Mouse (Mus musculus): ENCODE results near the gene Oaz2. TPM values are rescaled to one million over a fixed set of nuclear protein-coding genes. Genes with fewer than 3 reads are reported as not detected.
"Not testable (repeated sequence)": the region's sequence is repeated elsewhere in the genome, so short reads cannot be mapped to it uniquely, and the experiment has no call there.

Gene Oaz2
- polyA plus RNA-seq, 1 experiment, result 52.7 TPM

- Histone ChIP-seq H3K27ac (replicated peaks; ENCODE audit: low read depth, low read length) (no peak overlapping the region), H3K4me3 (ENCODE audit: insufficient read depth, low read depth, low read length) (no peak overlapping the region), H3K4me1 (ENCODE audit: control insufficient read depth, insufficient read depth, insufficient read length, low read length) (peaks cover 15% of the 10 kb centered on the region)
These were observed 26.3 kb upstream of the Oaz2 start for GRCm38 (mm10) chr9:65641446-65642052.

DNA sequence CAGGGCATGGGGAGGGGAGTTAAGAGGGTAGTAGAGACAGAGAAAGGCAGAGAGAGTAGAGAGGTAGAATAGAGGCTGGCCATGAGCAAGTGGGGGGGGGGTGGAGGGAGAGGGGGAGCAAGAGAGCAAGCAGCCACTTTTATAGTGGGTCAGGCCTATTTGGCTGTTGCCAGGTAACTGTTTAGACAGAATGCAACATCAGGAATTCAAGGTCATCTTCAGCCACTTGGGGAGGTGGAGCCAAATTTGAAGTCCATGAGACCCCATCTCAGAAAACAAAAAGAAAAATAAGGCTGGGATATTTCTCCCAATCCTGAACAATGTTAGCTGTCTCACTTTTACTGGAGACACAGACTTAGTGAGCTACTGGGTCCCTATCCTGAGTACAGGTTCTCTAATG, 25.3 kb upstream of the Oaz2 start:
- H3K27ac ChIP-seq (replicated peaks; ENCODE audit: low read depth, low read length), result no peak overlapping the region
- no peak overlapping the region for H3K4me3 ChIP-seq (ENCODE audit: insufficient read depth, low read depth, low read length)
- H3K4me1 ChIP-seq (ENCODE audit: control insufficient read depth, insufficient read depth, insufficient read length, low read length), result peaks cover 15% of the 10 kb centered on the region

DNA sequence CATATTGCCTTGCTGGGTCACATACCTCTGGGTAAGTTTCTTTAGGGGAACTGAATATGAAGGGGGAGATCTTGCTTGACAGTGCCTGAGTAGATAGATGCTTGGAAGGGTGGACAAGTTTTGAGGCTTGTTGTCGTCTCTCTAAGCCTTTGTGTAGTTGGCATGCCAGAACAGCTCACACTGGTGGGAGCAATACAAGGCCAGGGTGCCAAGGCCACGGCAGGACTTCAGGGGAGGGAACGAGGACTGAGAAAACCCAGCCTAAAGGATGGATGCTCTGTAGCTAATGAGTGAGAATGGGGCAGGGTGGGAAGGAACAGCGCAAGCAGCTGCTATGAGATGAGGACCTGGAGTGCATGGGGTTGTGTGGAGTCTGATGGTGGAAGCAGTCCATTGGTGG, 22.8 kb upstream of the Oaz2 start:
- no peak overlapping the region for H3K27ac ChIP-seq (replicated peaks; ENCODE audit: low read depth, low read length)
- H3K4me1 ChIP-seq (ENCODE audit: control insufficient read depth, insufficient read depth, insufficient read length, low read length), result peaks cover 15% of the 10 kb centered on the region

DNA sequence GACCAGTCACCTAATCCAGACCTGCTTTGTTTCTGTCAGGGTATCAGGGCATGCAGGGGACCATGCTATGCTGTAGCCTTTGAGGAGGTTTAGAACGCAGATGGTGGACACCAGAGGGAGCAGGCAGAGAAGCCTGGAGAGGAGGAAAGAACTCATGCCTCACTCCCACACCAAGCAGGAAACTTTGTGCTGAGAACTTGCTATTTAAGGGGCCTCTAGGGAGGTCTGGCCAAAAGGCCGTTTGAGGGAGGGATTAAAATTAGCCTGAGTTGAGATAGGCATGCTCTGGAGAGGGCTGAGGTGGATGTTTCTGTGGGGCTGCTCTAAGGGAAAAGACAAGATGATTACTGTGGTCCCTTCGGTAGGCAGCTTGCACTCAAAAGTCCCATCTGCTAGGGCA, 21.8 kb upstream of the Oaz2 start:
- Histone ChIP-seq H3K4me1 (ENCODE audit: control insufficient read depth, insufficient read depth, insufficient read length, low read length) (peaks cover 15% of the 10 kb centered on the region), H3K27ac (replicated peaks; ENCODE audit: low read depth, low read length) (no peak overlapping the region; the same call in 1 of the 2 replicates), H3K4me3 (ENCODE audit: insufficient read depth, low read depth, low read length) (no peak overlapping the region)

More for the DNA sequence above, 22.8 kb upstream of the Oaz2 start:
- no peak overlapping the region for H3K4me3 ChIP-seq (ENCODE audit: insufficient read depth, low read depth, low read length)

GRCm38 (mm10) chr9:65646782-65647181, 21.0 kb upstream of the Oaz2 start:
- Histone ChIP-seq H3K27ac (replicated peaks; ENCODE audit: low read depth, low read length) (no peak overlapping the region), H3K4me1 (ENCODE audit: control insufficient read depth, insufficient read depth, insufficient read length, low read length) (peaks cover 12% of the 10 kb centered on the region), H3K4me3 (ENCODE audit: insufficient read depth, low read depth, low read length) (no peak overlapping the region)

DNA sequence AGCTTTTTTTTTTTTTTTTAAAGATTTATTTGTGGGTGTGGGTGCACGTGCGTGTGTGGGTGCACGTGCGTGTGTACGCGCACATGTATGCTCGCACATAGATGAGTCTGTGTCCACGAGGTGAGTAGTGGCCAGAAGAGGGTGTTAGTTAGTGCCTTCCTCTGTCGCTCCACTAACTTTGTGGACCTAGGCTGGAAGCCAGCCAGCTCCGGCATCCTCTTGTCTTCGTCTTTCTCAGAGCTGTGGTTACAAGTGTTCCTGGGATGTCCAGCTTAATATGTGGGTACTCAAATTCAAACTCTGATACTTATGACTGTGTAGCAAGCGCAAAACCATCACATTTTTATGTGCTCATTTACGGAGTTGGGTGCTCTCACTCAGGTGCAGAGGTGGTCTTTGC, 19.1 kb upstream of the Oaz2 start:
- H3K4me3 ChIP-seq (ENCODE audit: insufficient read depth, low read depth, low read length), result no peak overlapping the region
- H3K4me1 ChIP-seq (ENCODE audit: control insufficient read depth, insufficient read depth, insufficient read length, low read length), result peaks cover 11% of the 10 kb centered on the region
- H3K27ac ChIP-seq (replicated peaks; ENCODE audit: low read depth, low read length), result no peak overlapping the region

DNA sequence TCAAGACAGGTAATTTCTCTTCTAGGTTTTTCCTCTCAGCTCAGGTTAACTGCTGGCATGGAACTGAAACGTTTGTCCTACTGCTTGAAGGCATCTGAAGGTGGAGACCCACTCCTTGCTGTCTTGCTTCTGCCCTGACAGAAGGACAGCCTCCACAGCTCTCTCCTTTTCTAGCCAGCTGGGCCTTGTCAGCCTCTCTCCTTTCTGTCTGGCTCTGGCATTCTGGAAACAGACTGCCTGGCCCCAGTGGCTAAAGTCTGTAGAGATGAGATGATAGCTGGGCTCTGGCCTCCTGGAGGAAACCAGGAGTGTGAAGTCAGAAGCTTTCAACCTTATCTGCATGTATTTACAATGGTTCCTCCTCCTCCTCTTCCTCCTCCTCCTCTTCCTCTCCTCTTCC, 17.8 kb upstream of the Oaz2 start:
- no peak overlapping the region for H3K4me3 ChIP-seq (ENCODE audit: insufficient read depth, low read depth, low read length)
- H3K4me1 ChIP-seq (ENCODE audit: control insufficient read depth, insufficient read depth, insufficient read length, low read length), result peaks cover 6% of the 10 kb centered on the region; the same call in 1 of the 2 replicates
- no peak overlapping the region for H3K27ac ChIP-seq (replicated peaks; ENCODE audit: low read depth, low read length)

DNA sequence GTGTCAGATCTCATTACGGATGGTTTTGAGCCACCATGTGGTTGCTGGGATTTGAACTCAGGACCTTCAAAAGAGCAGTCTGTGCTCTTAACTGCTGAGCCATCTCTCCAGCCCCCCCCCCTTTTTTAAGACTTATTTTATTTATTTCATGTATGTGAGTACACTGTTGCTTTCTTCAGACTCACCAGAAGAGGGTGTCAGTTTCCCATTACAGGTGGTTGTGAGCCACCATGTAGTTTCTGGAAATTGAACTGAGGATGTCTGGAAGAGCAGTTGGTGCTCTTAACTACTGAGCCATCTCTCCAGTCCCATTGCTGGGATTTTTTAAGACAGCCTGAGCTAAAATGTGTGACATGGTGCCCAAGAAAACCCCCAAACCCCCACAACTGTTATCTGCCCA, 15.8 kb upstream of the Oaz2 start:
- H3K4me3 ChIP-seq (ENCODE audit: insufficient read depth, low read depth, low read length); H3K27ac ChIP-seq (replicated peaks; ENCODE audit: low read depth, low read length): not testable (repeated sequence)

GRCm38 (mm10) chr9:65653741-65654140, 14.1 kb upstream of the Oaz2 start:
- Histone ChIP-seq H3K4me3 (ENCODE audit: insufficient read depth, low read depth, low read length) (no peak overlapping the region), H3K27ac (replicated peaks; ENCODE audit: low read depth, low read length) (peak overlapping the region; percentile 32; the same call in 1 of the 2 replicates), H3K4me1 (ENCODE audit: control insufficient read depth, insufficient read depth, insufficient read length, low read length) (peaks cover 6% of the 10 kb centered on the region; the same call in 1 of the 2 replicates)

More for the DNA sequence above, 15.8 kb upstream of the Oaz2 start:
- H3K4me1 ChIP-seq (ENCODE audit: control insufficient read depth, insufficient read depth, insufficient read length, low read length), result not testable (repeated sequence)

GRCm38 (mm10) chr9:65654700-65655237, 13.0 kb upstream of the Oaz2 start:
- H3K4me1 ChIP-seq (ENCODE audit: control insufficient read depth, insufficient read depth, insufficient read length, low read length), result peaks cover 6% of the 10 kb centered on the region; the same call in 1 of the 2 replicates
- 0 out of 2 replicates have a peak overlapping the region, but pooled peaks have one; percentile 4 for H3K27ac ChIP-seq (replicated peaks; ENCODE audit: low read depth, low read length)
- H3K4me3 ChIP-seq (ENCODE audit: insufficient read depth, low read depth, low read length), result no peak overlapping the region

DNA sequence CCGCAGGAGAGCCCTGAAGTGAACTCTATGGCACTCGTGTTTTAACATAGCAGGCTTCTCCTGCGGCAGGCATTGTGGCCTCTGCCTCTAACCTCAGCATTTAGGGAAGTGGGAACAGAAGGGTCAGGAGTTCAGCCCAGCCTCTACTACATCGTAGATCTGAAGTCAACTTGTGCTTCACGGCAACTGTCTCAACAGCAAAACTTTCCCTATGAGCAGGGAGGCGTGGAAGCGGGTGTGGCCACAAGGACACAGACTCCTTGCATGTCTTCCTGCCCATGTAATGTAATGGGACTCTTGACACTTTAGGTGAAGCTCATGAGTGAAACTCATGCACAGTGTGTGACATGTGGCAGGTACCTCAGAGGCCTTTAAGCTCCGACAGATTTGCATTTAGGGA, 12.3 kb upstream of the Oaz2 start:
- Histone ChIP-seq H3K27ac (replicated peaks; ENCODE audit: low read depth, low read length) (no peak overlapping the region), H3K4me1 (ENCODE audit: control insufficient read depth, insufficient read depth, insufficient read length, low read length) (peaks cover 6% of the 10 kb centered on the region; the same call in 1 of the 2 replicates), H3K4me3 (ENCODE audit: insufficient read depth, low read depth, low read length) (no peak overlapping the region)

DNA sequence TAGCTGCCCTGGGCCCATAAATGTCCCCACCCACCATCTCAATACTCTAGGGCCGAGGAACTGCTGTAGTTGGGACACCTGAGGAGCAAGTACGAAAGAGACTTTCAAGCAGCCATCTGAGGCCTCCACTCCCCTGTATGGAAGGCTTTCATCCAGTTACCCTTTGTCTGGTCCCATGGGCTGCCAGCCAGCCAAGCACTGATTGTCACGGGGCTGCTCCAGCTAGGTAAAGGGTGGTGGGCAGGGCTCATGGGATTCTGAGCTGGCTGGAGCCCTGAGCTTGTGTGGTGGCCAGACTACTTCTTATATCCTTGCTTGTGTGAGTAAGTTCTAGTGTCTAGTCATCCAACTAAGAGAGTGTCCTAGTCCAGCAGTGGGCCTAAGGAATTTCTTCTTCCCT, 10.6 kb upstream of the Oaz2 start:
- Histone ChIP-seq H3K4me3 (ENCODE audit: insufficient read depth, low read depth, low read length) (no peak overlapping the region), H3K27ac (replicated peaks; ENCODE audit: low read depth, low read length) (peak overlapping the region; percentile 32; the same call in 1 of the 2 replicates), H3K4me1 (ENCODE audit: control insufficient read depth, insufficient read depth, insufficient read length, low read length) (peaks cover 6% of the 10 kb centered on the region; the same call in 1 of the 2 replicates)

DNA sequence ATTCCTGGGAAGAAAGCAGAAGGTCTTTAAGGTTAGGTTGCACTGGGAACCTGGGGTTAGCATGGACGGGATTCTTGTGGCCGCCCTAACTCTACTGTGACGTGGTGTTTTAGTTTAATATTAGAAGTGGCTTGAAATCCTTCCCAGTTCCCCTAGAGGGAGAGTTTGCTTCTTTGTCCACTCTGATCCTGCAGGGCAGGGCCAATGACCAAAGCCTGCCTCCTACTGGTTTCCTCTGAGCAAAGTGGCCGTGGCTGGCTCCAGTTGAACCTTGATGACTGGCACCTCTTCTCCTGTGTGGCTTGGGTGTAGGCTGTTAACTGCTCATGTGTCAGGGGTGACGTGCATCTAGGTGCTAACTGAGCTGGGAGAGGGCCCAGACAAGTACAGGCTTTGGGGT, 6.8 kb upstream of the Oaz2 start:
- H3K4me1 ChIP-seq (ENCODE audit: control insufficient read depth, insufficient read depth, insufficient read length, low read length), result no peaks in the 10 kb centered on the region; the same call in 1 of the 2 replicates
- H3K27ac ChIP-seq (replicated peaks; ENCODE audit: low read depth, low read length), result no peak overlapping the region
- H3K4me3 ChIP-seq (ENCODE audit: insufficient read depth, low read depth, low read length), result no peak overlapping the region

GRCm38 (mm10) chr9:65661493-65661892, 6.3 kb upstream of the Oaz2 start:
- no peaks in the 10 kb centered on the region; the same call in 1 of the 2 replicates for H3K4me1 ChIP-seq (ENCODE audit: control insufficient read depth, insufficient read depth, insufficient read length, low read length)
- H3K4me3 ChIP-seq (ENCODE audit: insufficient read depth, low read depth, low read length), result no peak overlapping the region
- no peak overlapping the region for H3K27ac ChIP-seq (replicated peaks; ENCODE audit: low read depth, low read length)

DNA sequence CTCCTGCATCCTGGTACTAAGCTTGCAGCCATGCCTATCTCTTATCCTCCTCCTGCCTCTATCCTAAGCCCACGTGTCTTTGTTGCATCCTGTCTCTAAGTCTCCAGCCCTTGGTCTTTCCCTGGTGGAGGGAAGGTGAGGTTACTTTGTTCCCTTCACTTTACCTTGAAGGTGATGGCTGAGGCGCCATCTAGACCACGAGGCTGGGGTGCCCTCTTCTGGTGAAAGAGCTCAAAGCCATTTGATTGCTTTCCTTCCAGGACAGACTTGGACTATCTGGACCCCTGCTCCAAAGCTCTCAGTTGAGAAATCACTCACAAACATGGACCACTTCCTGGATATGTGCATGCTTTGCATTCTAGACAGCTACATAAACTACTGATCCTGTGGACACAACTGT, 3.6 kb upstream of the Oaz2 start:
- Histone ChIP-seq H3K27ac (replicated peaks; ENCODE audit: low read depth, low read length) (no peak overlapping the region), H3K4me1 (ENCODE audit: control insufficient read depth, insufficient read depth, insufficient read length, low read length) (no peaks in the 10 kb centered on the region; the same call in 1 of the 2 replicates), H3K4me3 (ENCODE audit: insufficient read depth, low read depth, low read length) (no peak overlapping the region)

DNA sequence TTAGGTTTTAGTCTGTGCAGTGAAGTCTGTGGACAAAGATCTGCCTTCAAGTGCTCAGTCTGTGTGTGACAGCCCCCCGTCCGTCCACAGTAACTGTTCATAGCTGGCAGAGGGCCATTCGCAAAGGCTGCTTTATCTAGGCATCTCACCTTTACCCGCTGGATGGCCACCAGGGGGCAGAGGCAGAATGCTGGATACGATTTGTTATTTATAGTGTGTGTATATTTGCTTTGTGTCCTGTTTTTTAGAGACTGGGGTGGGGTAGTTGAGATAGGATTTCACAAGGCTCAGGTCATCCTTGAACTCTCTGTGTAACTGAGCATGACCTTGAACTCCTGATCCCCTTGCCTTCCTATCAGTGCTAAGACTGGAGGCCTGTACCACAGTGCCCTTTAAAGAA, 1.8 kb upstream of the Oaz2 start:
- no peak overlapping the region for H3K4me3 ChIP-seq (ENCODE audit: insufficient read depth, low read depth, low read length)
- H3K4me1 ChIP-seq (ENCODE audit: control insufficient read depth, insufficient read depth, insufficient read length, low read length), result peaks cover under 1% of the 10 kb centered on the region; the same call in 1 of the 2 replicates

More for the DNA sequence above, 1.8 kb upstream of the Oaz2 start:
- H3K27ac ChIP-seq (replicated peaks; ENCODE audit: low read depth, low read length), result no peak overlapping the region

Data from brown adipose tissue, adult 24 weeks (tissue).